Mouse (Mus musculus) kidney, adult 8-10 months (tissue): ENCODE data around the gene Rab14.

Experiments
- DNase-seq, 2 experiments: peaks; one replicate each; pipeline ENCODE4 v3.0.0; 2022

Rab14 gene

DNA sequence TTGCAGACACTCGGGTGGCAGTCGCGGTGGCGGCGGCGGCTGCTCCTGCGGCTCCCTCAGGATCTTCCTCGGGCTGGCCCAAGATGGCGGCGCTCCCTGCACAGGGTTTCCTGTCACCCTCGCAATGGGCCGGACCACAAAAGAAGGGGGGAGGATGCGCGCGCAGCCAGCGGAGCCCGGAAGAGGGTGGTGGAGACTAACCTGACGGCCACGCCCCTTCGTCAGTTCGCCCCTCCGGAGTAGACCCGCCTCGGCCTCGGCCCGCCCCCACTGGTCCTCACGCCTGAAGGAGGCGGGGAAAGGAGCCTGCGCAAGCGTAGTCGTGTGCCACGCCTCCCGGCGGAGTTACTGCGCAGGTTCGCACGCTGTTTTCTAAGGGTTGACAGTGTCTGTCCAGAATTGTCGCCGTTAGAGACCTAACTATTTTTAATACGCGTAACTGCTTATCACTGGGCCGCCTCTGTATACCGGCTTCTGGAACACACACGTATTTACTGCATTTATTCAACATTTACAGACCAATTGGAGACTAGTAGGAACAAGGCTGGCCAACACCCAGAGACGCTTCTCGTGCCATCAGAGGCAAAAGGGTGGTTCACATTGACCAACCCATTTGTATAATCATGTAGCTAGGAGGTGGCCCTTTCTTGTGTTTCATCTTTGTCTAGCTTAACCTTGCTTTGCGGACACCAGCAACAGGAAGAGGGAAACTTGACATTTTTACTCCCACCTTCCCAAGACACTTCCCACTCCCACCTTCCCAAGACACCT, at the start of gene Rab14:
Rab14 (minus strand) TSS at position 223 of the 771 bp plus-strand sequence.
- DNase-seq, result peak; percentile 99

DNA sequence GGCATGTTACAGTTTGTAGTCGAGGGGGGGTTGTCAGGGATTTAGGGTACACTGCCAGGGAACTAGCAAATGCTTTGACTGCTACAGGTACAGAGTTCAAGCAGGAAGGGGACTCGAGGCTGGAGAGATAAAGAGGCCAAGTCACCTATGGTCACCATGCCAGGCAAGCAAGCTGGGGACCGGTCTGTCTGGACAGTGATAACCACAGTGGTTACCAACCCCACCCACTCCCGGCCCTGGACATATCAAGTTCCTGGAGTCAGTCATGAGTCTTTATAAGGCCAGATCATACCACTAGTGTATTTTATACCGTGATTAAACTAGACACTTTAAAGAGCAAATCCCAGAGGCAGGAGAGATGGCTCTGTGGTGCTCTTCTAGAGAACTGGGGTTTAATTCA, 46.8 kb upstream of the Rab14 start:
- DNase-seq, result no peak

DNA sequence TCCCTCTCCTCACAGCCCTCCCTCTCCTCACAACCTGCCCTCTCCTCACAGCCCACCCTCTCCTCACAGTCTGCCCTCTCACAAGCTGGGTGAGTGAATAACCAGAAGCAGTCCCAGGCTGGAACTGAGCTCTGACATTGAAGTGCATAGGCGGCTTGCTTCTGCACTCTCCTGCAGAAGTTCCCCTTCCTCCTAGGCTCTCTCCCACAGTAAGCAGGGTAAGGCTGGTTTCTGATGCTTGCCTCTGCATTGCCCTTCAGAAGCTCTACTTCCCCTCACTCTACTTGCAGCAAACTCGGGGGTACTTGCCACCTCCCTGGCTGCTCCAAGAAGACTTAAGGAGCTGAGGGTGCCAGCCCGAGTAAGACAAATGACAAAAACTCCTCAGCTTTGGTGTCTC, 43.3 kb upstream of the Rab14 start:
- DNase-seq, result no peak

- no peak for DNase-seq
Measured at GRCm38 (mm10) chr2:35235021-35235420, 34.1 kb upstream of the Rab14 start.

GRCm38 (mm10) chr2:35233898-35234297, 33.0 kb upstream of the Rab14 start:
- no peak for DNase-seq

DNA sequence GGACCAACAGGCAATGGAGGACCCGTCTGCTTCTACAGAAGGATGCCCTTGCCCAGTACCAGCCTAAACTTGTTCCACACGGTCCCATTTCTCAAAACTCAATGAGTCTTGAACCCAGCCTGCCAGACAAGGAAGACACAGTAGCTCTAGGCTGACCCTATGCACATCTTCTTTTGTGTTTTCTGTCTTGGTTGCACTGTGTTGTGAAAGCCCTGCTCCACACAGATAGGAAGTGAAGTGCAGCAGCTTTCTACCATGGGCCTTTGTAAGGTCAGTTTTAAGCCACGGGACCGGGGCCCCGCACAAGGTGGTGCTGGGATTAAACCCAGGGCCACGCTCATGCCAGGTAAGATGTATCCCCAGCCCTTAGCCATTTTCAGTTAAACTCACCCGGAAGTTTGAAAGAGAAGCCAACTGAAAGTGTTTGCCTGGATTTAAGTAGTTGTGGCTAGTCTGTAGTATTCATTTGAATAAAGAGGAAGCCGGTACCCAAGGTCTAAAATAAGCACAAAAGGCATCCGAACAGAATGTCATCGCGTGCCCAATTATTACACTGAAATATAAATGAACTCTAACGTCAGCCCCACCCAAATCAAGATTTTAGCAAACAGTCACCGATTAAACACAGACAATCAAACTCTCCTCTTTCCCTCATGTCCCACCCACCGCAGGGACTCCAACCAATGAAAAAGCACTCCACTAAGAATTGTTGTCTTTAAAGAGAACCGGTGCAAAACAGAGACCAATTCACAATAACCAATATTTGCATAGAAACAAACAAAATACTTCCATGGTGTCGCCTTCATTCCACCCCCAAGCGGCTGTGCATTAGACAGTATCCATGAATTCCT, 31.9 kb upstream of the Rab14 start:
- DNase-seq, result no peak

- peak; percentile 48 to 49 for DNase-seq
Measured at GRCm38 (mm10) chr2:35231871-35232270, 31.0 kb upstream of the Rab14 start.

- DNase-seq, result no peak
Measured at GRCm38 (mm10) chr2:35230215-35230614, 29.3 kb upstream of the Rab14 start.

DNA sequence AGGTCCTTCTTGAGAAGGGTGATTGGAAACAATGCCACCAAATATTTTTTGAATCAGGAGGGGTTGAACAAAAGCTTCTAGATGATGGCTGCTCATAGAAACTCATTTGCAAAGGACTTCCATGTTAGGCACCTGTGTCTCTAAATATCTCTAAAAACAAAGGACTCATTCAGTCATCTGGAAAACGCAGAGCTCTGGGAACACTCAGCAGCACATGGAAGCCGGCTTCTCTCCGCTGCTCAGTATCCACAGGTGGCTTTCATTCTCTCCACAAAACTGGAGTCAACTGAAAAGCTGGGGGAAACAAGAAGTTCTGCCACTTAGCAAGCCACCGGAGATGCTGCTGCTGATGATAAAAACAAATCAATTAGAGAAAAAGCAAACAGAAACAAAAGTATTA, 27.2 kb upstream of the Rab14 start:
- no peak for DNase-seq

DNA sequence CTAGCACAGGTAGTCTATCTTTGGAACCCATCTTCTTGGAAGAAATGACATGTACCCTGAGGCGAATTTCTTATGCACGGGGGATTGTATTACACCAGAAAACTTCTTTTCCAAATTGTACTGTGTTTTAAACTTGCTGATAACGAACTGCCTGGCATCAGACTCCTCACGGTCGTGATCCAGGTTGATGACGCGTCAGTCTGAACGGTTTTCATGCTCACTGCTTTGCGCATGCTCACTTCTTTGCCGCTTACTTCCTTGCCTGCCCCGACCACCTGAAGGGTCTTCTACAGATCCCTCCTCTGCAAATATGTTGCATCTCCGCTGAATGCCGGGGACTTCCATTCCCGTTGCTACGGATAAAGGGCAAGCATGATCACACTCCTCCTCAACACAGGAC, 23.4 kb upstream of the Rab14 start:
- no peak for DNase-seq

DNA sequence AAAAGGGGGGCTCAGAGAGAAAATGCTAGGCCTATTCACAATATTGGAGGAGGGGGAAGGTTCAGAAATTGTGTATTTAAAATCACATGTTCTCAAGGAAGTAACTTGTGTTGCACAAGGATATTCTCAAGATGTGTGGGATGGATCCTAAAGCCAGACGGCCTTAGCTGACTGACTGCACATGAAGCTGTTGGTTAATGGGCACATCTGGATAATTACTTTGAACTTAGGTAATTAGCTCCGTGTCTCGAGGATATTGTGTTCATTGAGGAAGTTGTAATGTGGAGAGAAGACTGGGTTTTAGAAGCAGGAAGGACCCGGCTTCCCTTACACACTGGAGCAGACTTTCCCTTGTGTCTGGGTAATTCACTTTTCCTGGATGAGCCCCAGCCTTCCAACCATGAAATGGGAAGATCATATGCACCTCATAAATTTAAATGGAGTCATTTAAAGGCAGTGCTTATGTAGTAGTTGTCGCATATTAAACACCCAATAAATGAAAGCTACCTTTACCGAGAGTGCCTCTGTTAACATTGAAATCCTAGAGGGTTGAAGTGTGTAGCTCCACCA, 22.0 kb upstream of the Rab14 start:
- no peak for DNase-seq

- no peak for DNase-seq
Measured at GRCm38 (mm10) chr2:35218736-35219135, 17.8 kb upstream of the Rab14 start.

DNA sequence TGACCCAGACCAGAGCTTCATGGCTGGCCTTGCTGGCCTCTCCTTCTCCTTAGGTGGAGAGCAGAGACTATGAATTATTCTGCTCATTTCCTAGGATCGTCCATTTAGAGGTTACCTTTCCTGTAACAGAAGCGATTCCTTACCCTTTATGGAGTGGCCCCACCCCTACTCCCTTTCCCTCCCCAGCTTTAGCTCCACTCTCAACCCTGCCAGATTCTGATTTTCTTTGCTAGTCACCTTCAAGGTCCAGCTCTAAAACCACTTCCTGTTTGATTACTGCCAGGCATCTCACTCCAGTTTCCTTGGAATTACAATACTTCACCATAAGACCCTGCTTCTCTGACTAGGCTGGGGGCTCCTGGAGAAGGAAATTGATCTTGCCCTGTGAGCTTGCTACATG, 15.8 kb upstream of the Rab14 start:
- DNase-seq, result no peak

DNA sequence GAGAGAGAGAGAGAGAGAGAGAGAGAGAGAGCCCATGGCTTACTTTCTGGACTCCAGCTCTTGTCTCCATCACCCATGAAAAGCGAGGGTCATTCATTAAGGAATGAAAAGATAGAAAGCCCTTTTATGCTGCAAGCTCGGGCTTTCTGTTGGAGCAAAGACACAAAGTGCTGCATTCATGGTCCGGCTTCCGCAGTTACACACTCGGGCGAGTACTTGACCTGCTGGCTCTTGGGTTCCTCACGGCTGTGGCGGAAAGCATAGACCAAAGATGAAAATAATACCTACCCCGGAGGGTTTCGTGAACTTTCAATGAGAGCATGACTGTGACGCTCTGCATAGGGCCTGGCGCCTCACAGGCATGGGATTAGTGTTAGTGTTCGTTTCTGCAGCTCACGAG, 14.4 kb upstream of the Rab14 start:
- peak in 1 of 2 experiments; percentile 29 for DNase-seq

GRCm38 (mm10) chr2:35214881-35215358, 14.0 kb upstream of the Rab14 start:
- DNase-seq, result peak; percentile 91 to 92

DNA sequence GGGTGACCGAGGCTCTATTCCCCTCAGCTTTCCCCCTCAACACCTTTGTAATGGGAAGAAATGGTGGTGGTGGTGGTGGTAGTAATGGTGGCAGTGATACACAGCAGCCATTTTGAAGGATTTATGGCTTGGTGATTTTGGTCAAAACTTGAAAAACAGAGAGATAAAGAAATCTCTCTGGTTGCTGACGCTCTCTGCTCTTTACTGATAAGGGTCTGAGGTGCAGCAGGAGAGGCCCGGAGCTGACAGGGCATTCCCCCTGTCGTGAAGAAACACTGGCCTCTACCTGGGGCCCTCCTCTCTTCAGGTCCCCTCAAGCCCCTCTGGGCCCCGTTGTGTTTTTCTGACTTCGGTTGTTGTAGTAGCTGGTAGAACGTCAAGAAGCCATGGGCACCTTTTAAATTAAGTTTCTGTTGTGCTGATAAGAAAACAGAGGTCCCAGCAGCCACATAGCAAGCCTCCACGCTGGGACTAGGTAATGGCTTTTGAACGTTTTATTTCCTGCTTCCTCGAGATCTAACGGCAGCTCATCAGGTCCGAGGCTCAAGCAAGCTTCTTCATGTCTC, 12.5 kb upstream of the Rab14 start:
- DNase-seq, result no peak

DNA sequence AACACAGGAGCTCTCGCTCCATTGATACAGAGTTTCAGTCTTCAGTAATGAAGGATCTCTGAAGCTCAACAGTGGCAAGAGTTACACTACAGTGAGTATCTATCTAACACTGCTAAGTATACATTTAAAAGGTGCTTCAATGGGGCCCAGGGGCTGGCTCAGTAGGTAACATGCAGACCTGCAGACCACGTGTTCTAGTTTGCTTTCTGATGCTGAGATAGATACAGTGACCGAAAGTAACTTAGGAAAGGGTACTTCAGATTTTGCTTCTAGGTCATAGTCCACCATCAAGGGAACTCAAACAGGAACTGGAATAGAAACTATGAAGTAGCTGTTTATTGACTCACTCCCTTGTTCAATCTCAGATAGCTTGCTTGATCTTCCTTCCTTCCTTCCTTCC, 10.8 kb upstream of the Rab14 start:
- DNase-seq, result no peak

DNA sequence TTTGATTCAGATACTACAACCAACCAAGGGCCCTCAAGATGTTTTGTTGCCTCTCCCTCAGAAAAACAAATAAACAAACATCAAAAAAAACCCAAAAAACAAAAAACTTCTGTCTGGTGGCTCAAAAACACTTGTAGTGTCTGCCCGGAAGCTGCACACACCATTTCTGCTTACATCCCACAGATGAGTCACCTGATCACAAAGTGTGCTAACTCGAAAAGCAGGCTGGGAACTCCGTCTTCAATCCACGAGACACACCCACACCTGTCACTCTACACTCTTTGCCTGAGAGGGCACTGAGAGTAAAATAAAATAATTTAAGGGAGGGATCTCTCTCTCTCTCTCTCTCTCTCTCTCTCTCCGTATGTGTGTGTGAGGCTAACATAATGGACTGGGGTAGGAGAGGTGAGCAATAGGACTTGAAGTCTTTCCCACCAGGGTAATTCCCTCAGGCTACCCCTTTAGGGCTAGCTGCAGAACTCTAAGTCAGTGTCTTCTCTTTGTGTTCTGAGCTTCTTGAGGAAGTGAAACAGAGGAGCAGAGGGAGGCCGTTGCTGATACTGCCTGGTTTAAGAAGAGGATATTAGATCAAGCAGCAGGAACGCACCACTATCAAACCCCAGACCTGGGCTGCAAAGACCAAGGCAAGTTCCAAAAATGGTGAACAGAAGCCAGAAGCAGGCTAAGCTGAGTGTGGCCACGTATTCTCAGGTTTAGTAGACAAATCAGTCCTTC, 8.2 kb upstream of the Rab14 start:
- DNase-seq, result no peak

GRCm38 (mm10) chr2:35208054-35208453, 7.1 kb upstream of the Rab14 start:
- no peak for DNase-seq

- DNase-seq, result no peak
Measured at GRCm38 (mm10) chr2:35206761-35207160, 5.8 kb upstream of the Rab14 start.

DNA sequence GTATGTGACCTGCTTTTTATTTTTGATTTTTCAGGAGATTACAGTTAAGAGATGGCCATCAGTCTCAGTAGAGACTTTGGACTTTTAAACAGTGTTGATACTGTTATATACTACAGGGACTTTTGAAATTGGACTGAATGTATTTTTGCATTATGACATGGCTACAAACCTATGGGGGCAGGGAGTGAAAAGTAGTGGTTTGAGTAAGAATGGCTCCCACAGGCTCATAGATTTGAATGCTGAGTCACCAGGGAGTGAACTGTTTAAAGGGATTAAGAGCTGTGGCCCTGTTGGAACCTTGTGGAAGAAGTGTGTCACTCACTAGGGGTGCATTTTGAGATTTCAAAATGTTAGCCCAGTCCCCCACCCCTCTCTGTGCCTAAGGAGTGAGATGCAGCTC, 2.8 kb upstream of the Rab14 start:
- DNase-seq, result no peak
